Mouse (Mus musculus): ENCODE measurements around the gene Zfp184. TPM values are rescaled to one million over a fixed set of nuclear protein-coding genes. Genes with fewer than 3 reads are reported as not detected.

Zfp184 gene
- polyA plus RNA-seq, 1 experiment, result not detected

- WGBS, result 34% methylated on average over 7 of the region's 7 CpGs
- no peak overlapping the region for H3K4me3 ChIP-seq (ENCODE audit: insufficient read depth, low read depth, low read length)
- no peak for TF ChIP-seq CTCF (IDR thresholded peaks at IDR 0.05; ENCODE audit: insufficient read depth, low read depth, low read length)
- TF ChIP-seq POLR2A (IDR thresholded peaks at IDR 0.05; ENCODE audit: insufficient read depth, low read depth, low read length), result no peak
- H3K4me1 ChIP-seq (ENCODE audit: control insufficient read depth, insufficient read depth, low read length), result no peaks in the 10 kb centered on the region
- no peak overlapping the region for H3K27ac ChIP-seq (ENCODE audit: insufficient read depth, low read depth, low read length)
Observed at GRCm38 (mm10) chr13:21910735-21911134, 34.2 kb upstream of the Zfp184 start.

- 26% methylated on average over 17 of the region's 17 CpGs for WGBS
- no peak overlapping the region for H3K4me3 ChIP-seq (ENCODE audit: insufficient read depth, low read depth, low read length)
- H3K4me1 ChIP-seq (ENCODE audit: control insufficient read depth, insufficient read depth, low read length), result no peaks in the 10 kb centered on the region
- no peak for TF ChIP-seq CTCF (IDR thresholded peaks at IDR 0.05; ENCODE audit: insufficient read depth, low read depth, low read length)
- TF ChIP-seq POLR2A (IDR thresholded peaks at IDR 0.05; ENCODE audit: insufficient read depth, low read depth, low read length), result no peak
- no peak overlapping the region for H3K27ac ChIP-seq (ENCODE audit: insufficient read depth, low read depth, low read length)
Observed at GRCm38 (mm10) chr13:21911147-21911546, 33.7 kb upstream of the Zfp184 start.

- Histone ChIP-seq H3K4me1 (ENCODE audit: control insufficient read depth, insufficient read depth, low read length) (peaks cover 3% of the 10 kb centered on the region), H3K4me3 (ENCODE audit: insufficient read depth, low read depth, low read length) (no peak overlapping the region), H3K27ac (ENCODE audit: insufficient read depth, low read depth, low read length) (no peak overlapping the region)
- WGBS, result 71% methylated on average over 8 of the region's 8 CpGs
- no peak for TF ChIP-seq POLR2A (IDR thresholded peaks at IDR 0.05; ENCODE audit: insufficient read depth, low read depth, low read length)
- no peak for TF ChIP-seq CTCF (IDR thresholded peaks at IDR 0.05; ENCODE audit: insufficient read depth, low read depth, low read length)
Observed at GRCm38 (mm10) chr13:21913854-21914253, 31.0 kb upstream of the Zfp184 start.

DNA sequence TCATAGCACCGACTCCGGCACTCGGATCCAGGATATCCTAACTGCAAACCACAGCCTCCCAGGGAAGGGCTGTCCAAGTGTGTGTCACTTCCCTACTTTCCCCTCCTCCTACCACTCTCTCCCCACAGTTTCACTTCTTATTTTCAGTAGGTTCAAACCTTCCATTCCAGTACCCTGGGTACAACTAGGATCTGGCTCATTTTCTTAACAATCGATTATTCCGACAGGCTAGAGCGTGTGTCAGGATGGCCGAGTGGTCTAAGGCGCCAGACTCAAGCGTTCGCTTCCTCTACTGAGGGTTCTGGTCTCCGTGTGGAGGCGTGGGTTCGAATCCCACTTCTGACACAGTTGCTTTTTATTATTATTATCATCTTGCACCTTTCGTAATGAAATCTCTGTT is 30.3 kb upstream of the Zfp184 start:
- TF ChIP-seq POLR2A (IDR thresholded peaks at IDR 0.05; ENCODE audit: insufficient read depth, low read depth, low read length), result no peak
- TF ChIP-seq CTCF (IDR thresholded peaks at IDR 0.05; ENCODE audit: insufficient read depth, low read depth, low read length), result no peak
- H3K4me3 ChIP-seq (ENCODE audit: insufficient read depth, low read depth, low read length), result no peak overlapping the region
- peaks cover 4% of the 10 kb centered on the region for H3K4me1 ChIP-seq (ENCODE audit: control insufficient read depth, insufficient read depth, low read length)
- WGBS, result 32% methylated on average over 14 of the region's 14 CpGs
- H3K27ac ChIP-seq (ENCODE audit: insufficient read depth, low read depth, low read length), result no peak overlapping the region

- 68% methylated on average over 5 of the region's 5 CpGs for WGBS
- H3K4me1 ChIP-seq (ENCODE audit: control insufficient read depth, insufficient read depth, low read length), result peaks cover 4% of the 10 kb centered on the region
- no peak overlapping the region for H3K4me3 ChIP-seq (ENCODE audit: insufficient read depth, low read depth, low read length)
- TF ChIP-seq POLR2A (IDR thresholded peaks at IDR 0.05; ENCODE audit: insufficient read depth, low read depth, low read length) (no peak), CTCF (IDR thresholded peaks at IDR 0.05; ENCODE audit: insufficient read depth, low read depth, low read length) (no peak)
- H3K27ac ChIP-seq (ENCODE audit: insufficient read depth, low read depth, low read length), result no peak overlapping the region
Observed at GRCm38 (mm10) chr13:21915487-21915886, 29.4 kb upstream of the Zfp184 start.

GRCm38 (mm10) chr13:21916056-21916455 is 28.8 kb upstream of the Zfp184 start:
- Histone ChIP-seq H3K27ac (ENCODE audit: insufficient read depth, low read depth, low read length) (no peak overlapping the region), H3K4me1 (ENCODE audit: control insufficient read depth, insufficient read depth, low read length) (peaks cover 4% of the 10 kb centered on the region), H3K4me3 (ENCODE audit: insufficient read depth, low read depth, low read length) (no peak overlapping the region)
- WGBS, result 41% methylated on average over 6 of the region's 6 CpGs
- no peak for TF ChIP-seq CTCF (IDR thresholded peaks at IDR 0.05; ENCODE audit: insufficient read depth, low read depth, low read length)
- TF ChIP-seq POLR2A (IDR thresholded peaks at IDR 0.05; ENCODE audit: insufficient read depth, low read depth, low read length), result no peak

DNA sequence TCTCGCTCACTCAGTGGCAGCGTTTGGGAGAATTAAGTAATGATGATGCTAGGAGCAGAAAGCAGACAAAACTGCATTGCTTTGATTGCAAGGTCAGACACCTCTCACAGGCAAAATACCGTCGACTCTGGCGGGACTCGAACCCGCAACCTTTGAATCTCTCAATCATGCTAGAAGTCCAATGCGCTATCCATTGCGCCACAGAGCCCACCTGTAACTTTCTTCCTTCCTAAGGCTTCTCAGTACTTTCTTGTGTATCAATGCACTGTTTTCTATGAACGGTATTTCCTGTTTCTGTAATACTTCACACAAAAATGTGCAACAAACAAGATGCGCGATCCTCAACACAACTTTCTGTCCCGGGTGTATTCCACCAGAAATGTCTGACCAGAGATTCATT is 27.9 kb upstream of the Zfp184 start:
- no peak overlapping the region for H3K27ac ChIP-seq (ENCODE audit: insufficient read depth, low read depth, low read length)
- TF ChIP-seq POLR2A (IDR thresholded peaks at IDR 0.05; ENCODE audit: insufficient read depth, low read depth, low read length) (no peak), CTCF (IDR thresholded peaks at IDR 0.05; ENCODE audit: insufficient read depth, low read depth, low read length) (no peak)
- 19% methylated on average over 13 of the region's 13 CpGs for WGBS
- H3K4me1 ChIP-seq (ENCODE audit: control insufficient read depth, insufficient read depth, low read length), result peaks cover 4% of the 10 kb centered on the region
- no peak overlapping the region for H3K4me3 ChIP-seq (ENCODE audit: insufficient read depth, low read depth, low read length)

DNA sequence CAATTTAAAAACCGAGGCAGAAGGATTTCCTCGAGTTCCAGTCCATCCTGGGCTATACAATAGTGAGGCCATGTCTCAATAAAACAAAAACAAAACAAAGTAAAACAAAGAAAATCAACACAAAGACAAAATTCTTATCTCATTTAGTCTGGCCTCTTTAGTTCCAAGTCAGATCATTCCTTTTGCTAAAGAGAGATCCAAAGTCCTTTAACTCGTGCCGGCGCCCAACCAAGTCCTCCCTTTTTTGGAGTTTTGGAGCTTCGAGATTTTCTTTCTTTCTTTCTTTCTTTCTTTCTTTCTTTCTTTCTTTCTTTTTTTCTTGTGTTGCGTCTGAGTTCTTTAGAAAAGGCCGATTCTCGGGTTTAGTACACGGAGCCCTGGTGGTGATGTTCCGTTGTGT is 27.4 kb upstream of the Zfp184 start:
- no peak for TF ChIP-seq CTCF (IDR thresholded peaks at IDR 0.05; ENCODE audit: insufficient read depth, low read depth, low read length)
- TF ChIP-seq POLR2A (IDR thresholded peaks at IDR 0.05; ENCODE audit: insufficient read depth, low read depth, low read length), result no peak
- WGBS, result 11% methylated on average over 11 of the region's 11 CpGs
- no peak overlapping the region for H3K4me3 ChIP-seq (ENCODE audit: insufficient read depth, low read depth, low read length)
- peaks cover 4% of the 10 kb centered on the region for H3K4me1 ChIP-seq (ENCODE audit: control insufficient read depth, insufficient read depth, low read length)
- no peak overlapping the region for H3K27ac ChIP-seq (ENCODE audit: insufficient read depth, low read depth, low read length)

GRCm38 (mm10) chr13:21917992-21918391 is 26.9 kb upstream of the Zfp184 start:
- 6% methylated on average over 16 of the region's 16 CpGs for WGBS
- no peak overlapping the region for H3K27ac ChIP-seq (ENCODE audit: insufficient read depth, low read depth, low read length)
- H3K4me3 ChIP-seq (ENCODE audit: insufficient read depth, low read depth, low read length), result no peak overlapping the region
- TF ChIP-seq POLR2A (IDR thresholded peaks at IDR 0.05; ENCODE audit: insufficient read depth, low read depth, low read length), result no peak
- H3K4me1 ChIP-seq (ENCODE audit: control insufficient read depth, insufficient read depth, low read length), result peaks cover 4% of the 10 kb centered on the region
